Mouse (Mus musculus): ENCODE measurements around the gene Wars2. TPM values are rescaled to one million over a fixed set of nuclear protein-coding genes. Genes with fewer than 3 reads are reported as not detected.

Wars2 gene
- polyA plus RNA-seq, 1 experiment: 4.2 TPM

DNA sequence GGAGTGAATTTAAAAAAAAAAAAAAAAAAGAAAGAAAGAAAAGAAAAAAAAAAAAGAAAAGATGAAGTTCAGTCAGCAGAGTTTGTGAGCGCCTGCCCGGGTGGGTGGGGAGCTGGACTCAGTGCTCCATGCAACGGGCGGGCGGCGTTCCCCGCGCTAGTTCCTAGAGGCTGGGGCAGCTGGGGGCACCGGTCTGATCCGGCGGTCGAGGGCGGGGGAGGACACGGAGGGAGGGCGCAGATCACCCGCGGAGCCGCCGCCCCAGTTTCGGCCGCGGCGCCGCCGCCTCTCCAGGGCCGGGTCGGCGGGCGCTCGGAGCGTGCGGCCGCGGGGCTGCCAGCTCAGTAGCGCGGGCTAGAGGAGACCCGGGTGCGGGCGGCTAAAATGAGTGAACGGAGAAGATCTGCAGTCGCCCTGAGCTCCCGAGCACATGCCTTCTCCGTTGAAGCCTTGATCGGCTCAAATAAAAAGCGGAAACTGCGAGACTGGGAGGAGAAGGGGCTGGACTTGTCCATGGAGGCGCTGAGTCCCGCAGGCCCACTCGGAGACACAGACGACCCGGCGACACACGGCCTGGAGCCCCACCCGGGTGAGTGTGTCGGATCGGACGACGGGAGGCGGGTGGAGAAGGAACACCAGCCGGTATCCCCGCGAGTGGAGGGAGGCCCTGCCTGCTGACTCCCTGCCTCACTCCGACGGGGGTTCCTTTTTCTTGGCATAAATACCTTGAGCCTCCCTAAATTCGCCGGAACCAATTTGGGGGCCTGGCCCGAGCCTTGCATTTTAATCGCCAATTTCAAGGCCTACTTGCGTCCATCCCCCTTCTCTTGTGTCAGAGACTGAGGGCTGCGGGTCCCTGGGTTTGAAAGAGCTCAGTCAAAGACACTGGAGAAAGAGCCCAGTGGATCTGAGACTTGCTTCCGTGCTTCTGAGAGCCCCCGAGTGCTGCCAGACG, 112.9 kb downstream of the Wars2 start:
- H3K4me1 ChIP-seq (ENCODE audit: control insufficient read depth, insufficient read depth, low read length): no peaks in the 10 kb centered on the region
- no peak overlapping the region; the same call in 1 of the 2 replicates for H3K27ac ChIP-seq (ENCODE audit: control insufficient read depth, insufficient read depth, low read depth, low read length, poor library complexity)
- H3K4me3 ChIP-seq (replicated peaks; ENCODE audit: control insufficient read depth, low read depth, low read length): no peak overlapping the region
- no peak for TF ChIP-seq POLR2A (IDR thresholded peaks at IDR 0.05; ENCODE audit: borderline replicate concordance, control insufficient read depth, low read depth, low read length)
- WGBS: under 1% methylated on average over 73 of the region's 73 CpGs

DNA sequence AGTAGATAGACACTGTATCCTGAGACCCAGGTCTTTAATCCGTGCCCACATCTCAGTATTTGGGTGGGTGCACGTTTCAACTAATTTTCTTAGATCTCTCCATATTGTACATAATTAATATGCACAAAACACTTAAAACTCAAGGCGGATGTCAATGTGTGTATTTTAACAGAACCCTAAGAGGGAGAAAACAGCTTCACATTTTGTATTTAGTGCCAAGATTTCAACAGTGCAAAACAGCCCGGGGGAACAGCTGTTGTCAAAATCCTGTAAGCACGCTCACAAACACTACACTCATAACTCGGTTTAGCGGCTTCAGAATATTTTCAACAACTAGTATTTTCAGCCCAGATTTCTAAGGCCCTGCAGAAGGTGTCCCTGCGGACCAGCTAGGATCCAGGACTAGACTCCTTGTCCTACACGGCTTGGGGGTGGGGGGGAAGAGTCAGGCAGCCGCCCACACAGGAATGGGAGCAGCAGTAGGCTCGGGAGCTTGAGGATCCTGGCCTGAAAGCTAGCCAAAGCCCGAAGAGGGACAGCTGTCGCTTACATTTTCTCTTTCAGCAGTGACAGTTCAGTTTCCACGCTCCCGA, 113.8 kb downstream of the Wars2 start:
- no peak for TF ChIP-seq CTCF (IDR thresholded peaks at IDR 0.05; ENCODE audit: control insufficient read depth, insufficient read depth, low read length)
- no peak for TF ChIP-seq POLR2A (IDR thresholded peaks at IDR 0.05; ENCODE audit: borderline replicate concordance, control insufficient read depth, low read depth, low read length)
- 11% methylated on average over 15 of the region's 15 CpGs for WGBS
- Histone ChIP-seq H3K27ac (ENCODE audit: control insufficient read depth, insufficient read depth, low read depth, low read length, poor library complexity) (no peak overlapping the region), H3K4me3 (replicated peaks; ENCODE audit: control insufficient read depth, low read depth, low read length) (no peak overlapping the region), H3K4me1 (ENCODE audit: control insufficient read depth, insufficient read depth, low read length) (no peaks in the 10 kb centered on the region)

DNA sequence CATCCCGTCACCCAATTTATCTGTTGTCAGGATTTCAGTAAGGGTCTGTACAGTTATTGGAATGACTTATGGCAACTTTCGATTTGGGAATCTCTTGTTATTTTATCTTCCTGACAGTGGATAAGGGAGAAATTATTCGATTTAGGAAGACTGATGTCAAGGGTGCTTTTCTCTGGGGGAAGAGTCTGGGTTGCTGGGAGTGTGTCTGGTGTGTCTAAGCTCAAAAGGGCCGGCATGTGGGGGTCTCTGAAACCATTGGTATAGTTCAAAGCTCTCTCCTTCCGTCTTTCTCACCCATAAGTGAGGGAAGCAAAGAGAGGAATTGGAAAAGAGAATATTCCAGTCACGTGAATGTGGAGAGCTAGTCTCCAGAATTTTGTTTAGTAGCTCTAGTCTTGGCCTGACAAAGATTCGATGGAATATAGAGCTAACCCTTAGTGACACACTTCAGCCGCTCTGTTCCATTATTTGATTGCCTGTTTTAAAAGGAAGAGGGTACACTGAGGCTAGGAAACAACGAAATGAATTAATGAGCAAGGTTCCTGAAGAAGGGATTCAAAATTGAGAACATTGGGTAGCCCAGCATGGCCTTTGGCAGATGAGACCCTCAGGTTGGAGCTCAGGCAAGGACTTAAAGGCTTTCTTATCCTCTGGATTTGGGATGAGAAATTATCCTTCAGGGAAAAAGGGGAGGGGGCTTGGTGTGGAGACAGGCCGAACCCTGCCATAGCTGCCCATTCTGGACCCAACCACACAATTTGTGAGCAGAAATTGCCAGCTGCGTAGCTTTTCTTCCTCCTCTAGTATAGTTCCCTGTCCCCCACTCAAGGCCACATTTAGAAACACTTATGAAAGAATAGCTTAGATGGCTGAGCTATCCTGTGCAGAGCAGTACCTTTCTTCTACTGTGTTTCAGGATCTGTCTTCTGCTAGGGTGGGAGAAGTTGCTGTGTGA, 114.8 kb downstream of the Wars2 start:
- no peak overlapping the region for H3K27ac ChIP-seq (ENCODE audit: control insufficient read depth, insufficient read depth, low read depth, low read length, poor library complexity)

DNA sequence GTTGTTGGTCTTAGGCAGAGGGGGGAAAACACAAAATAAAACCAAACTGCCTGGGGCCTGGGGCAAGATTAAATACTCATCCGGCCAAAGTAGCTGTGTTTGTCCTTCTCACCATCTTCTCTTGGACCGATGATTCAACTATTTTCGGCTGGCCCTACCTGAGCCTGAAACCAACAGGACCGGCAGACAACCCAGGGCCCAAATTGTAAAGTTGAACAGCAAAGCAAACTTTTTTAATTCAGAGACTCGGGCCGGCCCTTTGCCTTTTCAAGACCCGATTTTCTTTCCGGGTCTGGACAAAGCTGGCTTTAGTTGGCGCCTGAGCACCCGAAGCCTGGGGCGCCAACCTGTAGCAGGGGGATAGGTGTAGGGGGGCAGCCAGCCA, 115.5 kb downstream of the Wars2 start:
- Histone ChIP-seq H3K4me3 (replicated peaks; ENCODE audit: control insufficient read depth, low read depth, low read length) (no peak overlapping the region), H3K27ac (ENCODE audit: control insufficient read depth, insufficient read depth, low read depth, low read length, poor library complexity) (no peak overlapping the region), H3K4me1 (ENCODE audit: control insufficient read depth, insufficient read depth, low read length) (no peaks in the 10 kb centered on the region)
- 10% methylated on average over 11 of the region's 11 CpGs for WGBS
- TF ChIP-seq POLR2A (IDR thresholded peaks at IDR 0.05; ENCODE audit: borderline replicate concordance, control insufficient read depth, low read depth, low read length): no peak
- no peak for TF ChIP-seq CTCF (IDR thresholded peaks at IDR 0.05; ENCODE audit: control insufficient read depth, insufficient read depth, low read length)

More for the DNA sequence above, 114.8 kb downstream of the Wars2 start:
- TF ChIP-seq CTCF (IDR thresholded peaks at IDR 0.05; ENCODE audit: control insufficient read depth, insufficient read depth, low read length) (no peak), POLR2A (IDR thresholded peaks at IDR 0.05; ENCODE audit: borderline replicate concordance, control insufficient read depth, low read depth, low read length) (no peak)
- WGBS: 14% methylated on average over 11 of the region's 11 CpGs
- Histone ChIP-seq H3K4me3 (replicated peaks; ENCODE audit: control insufficient read depth, low read depth, low read length) (no peak overlapping the region), H3K4me1 (ENCODE audit: control insufficient read depth, insufficient read depth, low read length) (no peaks in the 10 kb centered on the region)

DNA sequence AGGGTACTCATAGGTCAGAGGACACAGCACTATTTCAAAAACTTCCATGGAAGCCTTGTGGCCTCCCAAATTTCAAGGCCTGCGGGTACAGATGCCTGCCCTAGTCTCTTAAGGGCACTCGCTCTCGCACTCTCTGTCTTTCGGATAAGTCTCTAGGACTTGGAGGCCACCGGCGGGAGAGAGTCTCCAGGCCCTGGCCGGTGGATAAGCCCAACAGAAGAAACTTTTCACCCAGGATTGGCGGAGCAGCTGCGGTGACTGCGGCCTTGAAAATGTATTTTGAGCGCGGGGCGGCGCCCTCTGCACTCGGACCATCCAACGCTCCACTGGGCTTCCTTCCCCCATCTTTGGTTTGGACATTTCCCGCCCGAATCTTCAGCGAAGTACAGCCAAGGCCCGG, 115.9 kb downstream of the Wars2 start:
- 7% methylated on average over 20 of the region's 20 CpGs for WGBS
- no peak overlapping the region for H3K27ac ChIP-seq (ENCODE audit: control insufficient read depth, insufficient read depth, low read depth, low read length, poor library complexity)
- H3K4me3 ChIP-seq (replicated peaks; ENCODE audit: control insufficient read depth, low read depth, low read length): no peak overlapping the region
- H3K4me1 ChIP-seq (ENCODE audit: control insufficient read depth, insufficient read depth, low read length): no peaks in the 10 kb centered on the region
- TF ChIP-seq POLR2A (IDR thresholded peaks at IDR 0.05; ENCODE audit: borderline replicate concordance, control insufficient read depth, low read depth, low read length): no peak
- TF ChIP-seq CTCF (IDR thresholded peaks at IDR 0.05; ENCODE audit: control insufficient read depth, insufficient read depth, low read length): no peak

DNA sequence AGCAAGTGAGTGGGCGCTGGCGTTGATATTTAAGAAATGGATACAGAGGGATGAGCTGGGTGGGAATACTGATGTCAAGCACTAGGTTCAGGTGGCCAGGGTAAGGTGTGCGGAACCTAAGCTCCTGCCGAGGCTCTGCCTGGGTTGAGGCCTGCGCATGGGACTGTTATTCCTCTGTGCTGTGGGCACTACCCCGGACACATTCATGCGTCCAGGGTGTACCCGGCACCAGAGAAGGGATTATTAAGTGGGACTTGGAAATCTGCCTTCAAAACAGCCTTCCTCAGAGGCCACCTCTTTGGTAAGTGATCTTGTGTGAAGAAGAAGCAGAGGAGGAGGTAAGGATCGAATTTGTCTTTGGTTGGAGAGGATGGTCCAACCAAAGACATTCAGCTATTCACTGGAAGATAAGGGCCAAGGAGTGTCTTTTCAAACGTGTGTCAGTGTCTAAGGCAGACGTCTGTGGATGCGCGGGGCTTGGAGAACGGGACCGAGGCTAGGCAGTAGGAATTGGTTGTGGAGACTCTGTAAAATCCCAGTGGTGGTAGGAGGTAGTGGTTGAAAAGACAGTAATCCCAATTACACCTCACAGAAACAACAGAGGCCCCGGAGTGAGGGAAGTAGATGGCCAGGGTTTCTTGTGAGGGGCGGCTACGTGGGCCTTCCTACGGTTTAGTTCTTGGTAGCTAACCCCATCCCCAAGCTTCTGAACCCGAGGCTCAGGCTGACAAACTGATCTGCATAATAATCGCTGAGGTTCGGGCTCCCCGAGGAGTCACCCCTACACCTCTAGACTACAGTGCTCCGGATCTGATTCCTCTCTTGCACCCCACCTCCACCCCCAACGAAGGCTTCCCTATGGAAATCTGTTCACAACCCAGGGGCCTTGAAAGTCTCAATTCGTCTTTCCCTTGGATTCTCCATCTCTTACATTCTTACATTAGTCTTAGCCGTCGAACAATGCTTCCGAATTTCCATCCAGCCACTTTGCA, 117.0 kb downstream of the Wars2 start:
- no peak overlapping the region for H3K27ac ChIP-seq (ENCODE audit: control insufficient read depth, insufficient read depth, low read depth, low read length, poor library complexity)
- 13% methylated on average over 29 of the region's 29 CpGs for WGBS
- no peak for TF ChIP-seq CTCF (IDR thresholded peaks at IDR 0.05; ENCODE audit: control insufficient read depth, insufficient read depth, low read length)
- no peak for TF ChIP-seq POLR2A (IDR thresholded peaks at IDR 0.05; ENCODE audit: borderline replicate concordance, control insufficient read depth, low read depth, low read length)
- no peak overlapping the region for H3K4me3 ChIP-seq (replicated peaks; ENCODE audit: control insufficient read depth, low read depth, low read length)
- H3K4me1 ChIP-seq (ENCODE audit: control insufficient read depth, insufficient read depth, low read length): no peaks in the 10 kb centered on the region

DNA sequence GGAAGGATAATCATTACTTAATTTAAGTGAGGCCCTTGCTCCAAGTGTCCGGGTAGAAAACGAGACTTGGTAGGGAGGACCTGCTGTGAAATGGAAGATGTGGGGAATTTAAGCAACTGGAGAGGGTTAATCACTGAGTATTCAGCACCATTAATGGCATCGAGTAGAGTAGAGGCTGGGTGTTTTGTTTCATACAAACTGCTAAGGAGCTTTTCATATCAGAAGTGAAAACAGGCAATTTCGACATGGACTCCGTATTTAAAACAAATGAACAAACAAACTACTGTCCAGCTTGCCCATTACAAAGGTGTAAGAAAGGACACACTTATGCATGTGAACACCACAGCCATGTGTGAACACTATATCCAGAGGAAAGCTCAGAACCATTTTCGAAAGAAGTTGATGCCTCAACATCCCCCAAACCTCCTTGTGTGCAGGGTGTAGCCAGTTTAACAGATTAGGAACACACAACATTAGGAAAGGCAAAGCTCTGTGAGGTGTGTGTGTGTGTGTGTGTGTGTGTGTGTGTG, 118.9 kb downstream of the Wars2 start:
- no peak for TF ChIP-seq CTCF (IDR thresholded peaks at IDR 0.05; ENCODE audit: control insufficient read depth, insufficient read depth, low read length)
- TF ChIP-seq POLR2A (IDR thresholded peaks at IDR 0.05; ENCODE audit: borderline replicate concordance, control insufficient read depth, low read depth, low read length): no peak
- H3K27ac ChIP-seq (ENCODE audit: control insufficient read depth, insufficient read depth, low read depth, low read length, poor library complexity): no peak overlapping the region
- H3K4me3 ChIP-seq (replicated peaks; ENCODE audit: control insufficient read depth, low read depth, low read length): no peak overlapping the region
- 10% methylated on average over 6 of the region's 6 CpGs for WGBS
- H3K4me1 ChIP-seq (ENCODE audit: control insufficient read depth, insufficient read depth, low read length): no peaks in the 10 kb centered on the region

Measured in bone marrow, adult 2 months (tissue).